Mouse (Mus musculus): ENCODE measurements at regions not wholly inside any gene's neighbourhood (a gene's known extent, or its start where the extent isn't known, plus 50 kb on each side); places are given as distances from the start of the nearest gene placed in this dataset.

GRCm38 (mm10) chr13:81852309-81852978 lies 69.6 kb downstream of the Cetn3 start:
- DNase-seq (ENCODE audit: low spot score in 2 of 2): peak in 1 of 2 experiments; percentile 27

- DNase-seq (ENCODE audit: low spot score in 2 of 2): no peak
Measured at GRCm38 (mm10) chr13:81856072-81856471, 73.2 kb downstream of the Cetn3 start.

GRCm38 (mm10) chr13:81860683-81861082 lies 77.8 kb downstream of the Cetn3 start:
- no peak for DNase-seq (ENCODE audit: low spot score in 2 of 2)

GRCm38 (mm10) chr13:81861886-81862600 lies 79.2 kb downstream of the Cetn3 start:
- DNase-seq (ENCODE audit: low spot score in 2 of 2): no peak

GRCm38 (mm10) chr13:81871226-81871625 lies 88.3 kb downstream of the Cetn3 start:
- DNase-seq (ENCODE audit: low spot score in 2 of 2): no peak

GRCm38 (mm10) chr13:81885879-81886278 lies 103.0 kb downstream of the Cetn3 start:
- DNase-seq (ENCODE audit: low spot score in 2 of 2): no peak

- DNase-seq (ENCODE audit: low spot score in 2 of 2): no peak
Measured at GRCm38 (mm10) chr13:81930266-81930665, 147.4 kb downstream of the Cetn3 start.

GRCm38 (mm10) chr13:81931199-81931598 lies 148.3 kb downstream of the Cetn3 start:
- DNase-seq (ENCODE audit: low spot score in 2 of 2): no peak

GRCm38 (mm10) chr13:81937061-81937460 lies 154.2 kb downstream of the Cetn3 start:
- no peak for DNase-seq (ENCODE audit: low spot score in 2 of 2)

- DNase-seq (ENCODE audit: low spot score in 2 of 2): peak; percentile 60 to 88
Measured at GRCm38 (mm10) chr13:81944047-81944446, 161.2 kb downstream of the Cetn3 start.

GRCm38 (mm10) chr13:81944469-81944868 lies 161.6 kb downstream of the Cetn3 start:
- no peak for DNase-seq (ENCODE audit: low spot score in 2 of 2)

- no peak for DNase-seq (ENCODE audit: low spot score in 2 of 2)
Measured at GRCm38 (mm10) chr13:81945741-81946140, 162.9 kb downstream of the Cetn3 start.

GRCm38 (mm10) chr13:81965431-81965830 lies 182.6 kb downstream of the Cetn3 start:
- DNase-seq (ENCODE audit: low spot score in 2 of 2): no peak

- DNase-seq (ENCODE audit: low spot score in 2 of 2): no peak
Measured at GRCm38 (mm10) chr13:81975878-81976277, 193.0 kb downstream of the Cetn3 start.

- DNase-seq (ENCODE audit: low spot score in 2 of 2): no peak
Measured at GRCm38 (mm10) chr13:81978003-81978402, 195.1 kb downstream of the Cetn3 start.

GRCm38 (mm10) chr13:81979289-81979688 lies 196.4 kb downstream of the Cetn3 start:
- DNase-seq (ENCODE audit: low spot score in 2 of 2): no peak

- DNase-seq (ENCODE audit: low spot score in 2 of 2): no peak
Measured at GRCm38 (mm10) chr13:81980094-81980493, 197.2 kb downstream of the Cetn3 start.

GRCm38 (mm10) chr13:81982491-81982890 lies 199.6 kb downstream of the Cetn3 start:
- DNase-seq (ENCODE audit: low spot score in 2 of 2): no peak

GRCm38 (mm10) chr13:82000681-82001212 lies 217.9 kb downstream of the Cetn3 start:
- DNase-seq (ENCODE audit: low spot score in 2 of 2): no peak

- DNase-seq (ENCODE audit: low spot score in 2 of 2): no peak
Measured at GRCm38 (mm10) chr13:82005929-82006726, 223.3 kb downstream of the Cetn3 start.

- DNase-seq (ENCODE audit: low spot score in 2 of 2): no peak
Measured at GRCm38 (mm10) chr13:82007222-82007621, 224.3 kb downstream of the Cetn3 start.

- no peak for DNase-seq (ENCODE audit: low spot score in 2 of 2)
Measured at GRCm38 (mm10) chr13:82039623-82040022, 256.7 kb downstream of the Cetn3 start.
